Mouse (Mus musculus) olfactory bulb, adult 2 months (tissue): ENCODE measurements around the gene Arvcf. TPM values are rescaled to one million over a fixed set of nuclear protein-coding genes. Genes with fewer than 3 reads are reported as not detected.

Source experiments
- H3K27ac ChIP-seq: fragments of 200-500 bp; 2 replicates; pipeline ENCODE4 v1.5.1; 2012; ENCODE audit warnings: low read depth, low read length; ENCODE audit not compliant: insufficient read depth
- H3K4me1 ChIP-seq: fragments of 200-500 bp; 2 replicates; pipeline ENCODE4 v1.6.1; 2012; ENCODE audit warnings: low read length; ENCODE audit not compliant: control insufficient read depth, insufficient read depth
- H3K4me3 ChIP-seq: fragments of 200-500 bp; 2 replicates; pipeline ENCODE4 v1.5.1; 2012; ENCODE audit warnings: mild to moderate bottlenecking, low read depth, low read length, moderate library complexity; ENCODE audit not compliant: insufficient read depth
- CTCF ChIP-seq: fragments of 200-500 bp; IDR thresholded peaks from 2 replicates; pipeline ENCODE4 v1.5.1; 2012; ENCODE audit warnings: low read depth, mild to moderate bottlenecking, low read length, moderate library complexity; ENCODE audit not compliant: insufficient read depth
- POLR2A ChIP-seq: fragments of 200-500 bp; IDR thresholded peaks from 2 replicates; pipeline ENCODE4 v1.6.1; 2012; ENCODE audit warnings: mild to moderate bottlenecking, low read depth, low read length, moderate library complexity; ENCODE audit not compliant: insufficient read depth
- WGBS: fragments of 180-500 bp; shearing (Covaris S2); methylation state at CpG from one replicate; pipeline ENCODE4 v1.1.7; 2018; 5-methylcytosine and 5-hydroxymethylcytosine counted together
- polyA plus RNA-seq: library from polyadenylated mRNA; stranded (reverse); fragments of >200 nt; gene quantifications from 2 replicates; pipeline ENCODE4 v1.2.4, GENCODE M21; 2012; ENCODE audit warnings: low replicate concordance; ENCODE audit not compliant: missing spikeins, insufficient read depth, insufficient read length

The Arvcf gene
- polyA plus RNA-seq, 1 experiment, result not detected

DNA sequence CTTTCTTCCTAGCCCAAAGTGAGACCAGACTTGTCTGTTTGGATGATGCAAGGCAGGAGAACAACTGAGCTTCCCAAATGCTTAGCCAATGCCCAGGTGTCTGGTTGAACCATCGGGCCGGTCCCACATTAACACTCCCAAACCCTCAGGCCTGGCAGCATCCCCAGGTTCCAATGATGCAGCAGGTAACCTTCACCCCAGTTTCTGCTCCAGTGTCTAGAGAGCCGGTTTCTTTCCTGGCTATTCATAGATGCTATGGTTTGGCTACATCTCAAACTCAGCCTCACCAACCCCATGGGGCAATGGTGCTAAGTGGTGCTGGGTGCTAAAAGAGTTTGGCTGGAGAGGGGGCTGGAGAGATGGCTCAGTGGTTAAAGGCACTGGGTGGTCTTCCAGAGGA is 12.0 kb upstream of the Arvcf start:
- TF ChIP-seq CTCF (no peak), POLR2A (no peak)
- Histone ChIP-seq H3K4me3 (no peak overlapping the region), H3K4me1 (peaks cover 4% of the 10 kb centered on the region), H3K27ac (no peak overlapping the region)
- 94% methylated on average over 3 of the region's 3 CpGs for WGBS

DNA sequence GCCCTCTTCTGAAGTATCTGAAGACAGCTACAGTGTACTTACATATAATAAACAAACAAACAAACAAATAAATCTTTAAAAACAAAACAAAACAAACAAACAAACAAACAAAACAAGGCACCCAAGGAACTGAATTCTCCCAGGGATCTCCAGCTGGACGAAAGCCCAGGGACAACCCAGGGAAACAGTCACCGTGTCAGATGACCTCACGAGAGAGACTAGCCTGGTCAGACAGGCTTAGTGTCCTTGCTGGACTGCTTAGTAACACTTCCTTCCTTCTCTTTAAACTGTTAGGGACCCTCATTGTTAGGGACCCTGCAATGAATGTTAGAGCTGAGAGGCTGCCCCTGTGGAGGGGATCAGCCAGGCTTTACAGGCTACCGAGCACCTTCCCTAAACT is 10.7 kb upstream of the Arvcf start:
- TF ChIP-seq CTCF (no peak), POLR2A (no peak)
- WGBS, result 83% methylated on average over 4 of the region's 4 CpGs
- no peak overlapping the region for H3K4me3 ChIP-seq
- H3K27ac ChIP-seq, result no peak overlapping the region
- peaks cover 6% of the 10 kb centered on the region for H3K4me1 ChIP-seq

DNA sequence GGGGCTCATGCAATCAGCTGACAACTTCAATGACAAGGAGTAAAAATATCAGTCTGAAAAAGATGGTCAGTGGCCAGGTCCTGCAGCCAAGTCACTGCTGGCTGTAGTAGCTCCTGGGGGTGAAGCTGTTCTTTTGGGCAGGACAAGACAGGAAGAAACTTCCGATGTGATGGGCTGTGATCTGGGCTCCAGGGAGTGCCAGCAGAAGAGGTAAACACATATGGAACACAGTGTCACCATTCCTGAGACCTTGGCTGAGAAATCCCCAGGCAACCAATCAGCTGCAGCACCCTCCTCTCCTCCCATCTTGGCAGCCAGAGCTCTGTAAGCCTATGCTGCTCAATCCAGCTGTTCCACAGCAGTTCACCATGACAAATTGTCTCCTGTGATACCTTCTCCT is 8.1 kb upstream of the Arvcf start:
- TF ChIP-seq CTCF (no peak), POLR2A (no peak)
- no peak overlapping the region for H3K27ac ChIP-seq
- H3K4me3 ChIP-seq, result no peak overlapping the region
- WGBS, result 42% methylated on average over 1 of the region's 1 CpGs
- H3K4me1 ChIP-seq, result peaks cover 15% of the 10 kb centered on the region

DNA sequence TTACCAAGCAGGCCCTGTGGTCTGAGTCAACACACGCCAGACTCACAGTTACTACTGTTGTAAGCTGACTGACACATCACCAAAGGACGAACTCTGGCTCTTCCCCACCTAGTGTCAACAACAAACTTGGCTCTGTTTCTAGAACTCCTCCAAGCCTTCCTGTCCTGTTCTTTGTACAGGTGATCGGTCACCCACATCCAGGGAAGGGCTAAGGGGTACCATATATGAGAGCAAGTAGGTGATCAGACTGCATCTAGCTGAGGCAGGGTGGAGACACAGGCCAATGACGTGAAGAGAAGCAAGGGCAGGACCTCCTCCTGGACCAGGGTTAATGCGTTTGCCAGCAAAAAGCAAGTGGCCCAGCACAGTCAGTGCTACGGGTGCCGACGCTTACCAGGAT is 6.4 kb upstream of the Arvcf start:
- 91% methylated on average over 8 of the region's 8 CpGs for WGBS
- no peak for TF ChIP-seq POLR2A
- no peak for TF ChIP-seq CTCF
- H3K27ac ChIP-seq, result no peak overlapping the region
- H3K4me3 ChIP-seq, result no peak overlapping the region
- peaks cover 20% of the 10 kb centered on the region for H3K4me1 ChIP-seq

DNA sequence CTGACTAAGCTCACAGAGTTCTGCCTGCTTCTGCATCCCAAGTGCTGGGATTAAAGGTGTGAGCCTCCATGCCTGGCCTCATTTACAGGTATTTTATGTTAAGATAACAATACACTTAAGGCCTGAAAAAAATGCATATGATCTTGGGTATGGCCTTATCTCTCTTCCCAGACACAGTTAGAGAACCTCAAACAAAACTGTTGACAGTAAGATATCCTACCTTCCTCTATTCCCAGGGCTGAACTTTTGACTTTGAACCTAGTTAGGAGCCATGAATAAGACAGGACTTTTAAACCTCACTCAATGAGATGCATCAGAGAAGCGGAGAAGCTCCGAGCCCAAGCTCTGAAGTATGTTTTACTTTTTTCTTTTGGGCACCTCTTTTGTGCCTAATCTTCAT is 5.9 kb upstream of the Arvcf start:
- H3K27ac ChIP-seq, result no peak overlapping the region
- WGBS, result 91% methylated on average over 2 of the region's 2 CpGs
- no peak overlapping the region for H3K4me3 ChIP-seq
- TF ChIP-seq CTCF (no peak), POLR2A (no peak)
- peaks cover 20% of the 10 kb centered on the region for H3K4me1 ChIP-seq

DNA sequence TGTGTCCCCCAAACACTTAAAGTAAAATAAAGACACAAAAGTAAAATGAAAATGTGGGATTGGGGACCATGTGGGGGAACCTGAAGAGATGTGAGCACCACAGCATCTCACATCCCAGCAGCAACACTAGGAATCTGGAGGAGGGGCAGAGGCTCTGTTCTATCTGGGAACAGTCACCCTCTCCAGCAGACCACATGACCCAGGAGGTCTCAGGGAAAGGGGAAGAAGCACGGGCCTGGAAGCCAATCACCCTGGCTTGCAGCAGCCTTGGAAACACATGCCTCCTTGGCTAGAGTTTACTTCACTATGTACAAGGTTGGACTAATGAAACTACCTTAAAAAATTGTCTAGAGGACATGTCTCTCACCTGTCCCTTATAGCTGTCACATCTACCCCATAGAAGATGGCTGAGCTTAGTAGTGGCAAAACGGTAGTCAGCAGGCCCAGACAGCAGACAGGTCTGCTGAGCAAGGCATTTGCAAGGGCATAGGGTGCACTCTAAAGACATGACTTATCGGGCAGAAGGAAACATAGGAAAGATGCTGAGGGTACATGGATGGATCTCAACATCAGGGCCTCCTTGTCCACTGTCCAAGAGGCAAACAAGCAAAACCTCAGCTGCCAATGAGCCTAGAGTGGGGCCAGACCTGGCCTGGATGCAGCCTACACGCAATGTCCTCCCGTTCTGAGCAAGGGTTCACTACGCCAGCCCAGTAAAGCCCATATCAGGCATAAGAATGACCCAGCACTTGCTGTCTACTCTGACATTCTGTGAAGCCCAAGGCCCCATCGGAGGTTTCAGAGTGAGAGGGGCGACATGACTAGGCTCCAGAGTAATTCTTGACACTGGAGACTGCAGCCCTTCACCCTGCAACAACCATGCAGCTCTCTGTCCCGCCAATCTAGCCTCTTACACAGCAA is 5.1 kb upstream of the Arvcf start:
- WGBS, result 25% methylated on average over 9 of the region's 9 CpGs
- H3K4me1 ChIP-seq, result peaks cover 20% of the 10 kb centered on the region
- H3K4me3 ChIP-seq, result peak overlapping the region; percentile 65
- TF ChIP-seq CTCF, result no peak
- H3K27ac ChIP-seq, result 0 out of 2 replicates have a peak overlapping the region, but pooled peaks have one; percentile 5

DNA sequence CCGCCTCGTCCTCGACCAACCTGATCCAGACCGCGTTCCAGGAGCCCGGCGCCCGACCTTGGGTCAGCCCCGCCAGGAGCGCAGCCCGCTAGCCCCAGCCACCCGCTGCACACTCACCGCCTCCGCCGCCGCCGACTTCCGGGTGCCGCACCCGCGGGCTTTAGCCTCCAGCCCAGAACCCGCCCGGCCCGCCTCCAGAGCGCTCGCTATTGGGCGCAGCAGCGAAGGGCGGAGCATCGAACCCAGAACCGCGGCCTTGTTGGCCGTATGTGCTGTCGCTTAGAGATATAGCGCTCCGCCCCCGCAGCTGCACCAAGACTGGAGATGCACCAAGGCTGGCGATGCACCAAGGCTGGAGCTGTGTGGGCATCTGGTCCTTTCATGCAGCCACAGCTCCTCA is 4.2 kb upstream of the Arvcf start:
- Histone ChIP-seq H3K4me1 (peaks cover 23% of the 10 kb centered on the region), H3K27ac (peak overlapping the region; percentile 0; the same call in 1 of the 2 replicates), H3K4me3 (peak overlapping the region; percentile 65)
- TF ChIP-seq POLR2A (peak; percentile 13; the same call in 1 of the 2 replicates), CTCF (no peak)
- 0% methylated on average over 38 of the region's 38 CpGs for WGBS

DNA sequence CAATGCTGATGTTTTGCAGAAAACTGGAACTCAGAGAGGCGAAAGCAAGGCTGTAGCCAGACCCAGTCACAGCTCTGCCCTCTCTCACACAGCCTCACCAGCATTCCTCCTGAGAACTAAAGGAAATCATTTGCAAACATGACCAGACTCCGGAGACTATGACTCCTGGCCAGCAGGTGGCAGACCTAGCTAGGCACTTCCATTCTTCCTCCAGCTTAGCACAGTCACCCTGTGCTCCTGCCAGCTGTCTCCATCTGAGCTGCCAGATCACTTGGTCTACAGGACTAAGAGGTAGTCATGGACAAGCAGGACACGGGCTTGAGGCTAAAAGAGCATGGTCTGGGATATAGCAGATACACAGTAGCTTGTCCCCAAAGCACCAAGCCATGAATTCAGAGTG is 2.7 kb upstream of the Arvcf start:
- TF ChIP-seq CTCF (peak; percentile 14; the same call in 1 of the 2 replicates), POLR2A (no peak)
- WGBS, result 2% methylated on average over 3 of the region's 3 CpGs
- Histone ChIP-seq H3K27ac (no peak overlapping the region), H3K4me3 (no peak overlapping the region), H3K4me1 (peaks cover 25% of the 10 kb centered on the region)

DNA sequence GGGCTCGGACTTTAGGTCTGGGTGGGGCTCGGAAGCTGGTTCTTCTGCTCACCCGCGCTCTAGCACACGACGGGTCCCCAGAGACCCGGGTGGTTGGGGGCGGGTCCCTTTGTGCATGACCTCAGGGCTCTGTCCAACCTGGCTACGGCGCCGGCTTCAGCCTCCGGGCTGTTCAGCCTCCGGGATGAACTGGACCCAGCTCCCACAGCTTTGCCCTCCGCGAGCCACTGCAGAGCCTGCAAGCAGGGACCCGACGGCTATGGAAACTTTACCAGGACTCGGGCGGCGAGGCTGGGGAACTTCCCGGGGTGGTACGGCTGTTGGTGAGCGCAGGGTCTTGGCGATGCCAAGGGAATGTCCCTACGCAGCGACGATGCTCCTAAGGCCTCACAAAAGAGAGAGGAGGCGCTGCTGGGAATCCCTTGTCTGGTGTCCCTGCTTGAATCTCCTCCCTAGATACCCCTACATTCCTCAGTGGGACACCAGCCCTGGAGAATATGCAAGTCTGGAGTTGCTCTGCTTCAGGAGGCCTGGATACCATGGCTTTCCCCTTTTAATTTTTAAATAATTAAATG is 706 bp downstream of the Arvcf start:
- 2% methylated on average over 28 of the region's 28 CpGs for WGBS
- peak overlapping the region; percentile 96 for H3K4me3 ChIP-seq
- no peak for TF ChIP-seq CTCF
- no peak for TF ChIP-seq POLR2A
- no peak overlapping the region for H3K27ac ChIP-seq
- peaks cover 16% of the 10 kb centered on the region for H3K4me1 ChIP-seq
